Mouse (Mus musculus): ENCODE data around the gene Hhatl. TPM values are rescaled to one million over a fixed set of nuclear protein-coding genes. Genes with fewer than 3 reads are reported as not detected.
A peak's percentile ranks its signal among the peaks of the same experiment; 100 is the strongest.

Hhatl gene
- polyA plus RNA-seq, 1 experiment, result not detected

GRCm38 (mm10) chr9:121761091-121761665, 31.1 kb downstream of the Hhatl start:
- TF ChIP-seq FLI1 (IDR thresholded peaks at IDR 0.05; ENCODE audit: low read length) (no peak), GATA1 (IDR thresholded peaks at IDR 0.05; ENCODE audit: borderline replicate concordance, low read length) (no peak)
- H3K36me3 ChIP-seq (replicated peaks; ENCODE audit: low read length), result peaks cover 22% of the 10 kb centered on the region
- H3K4me3 ChIP-seq (replicated peaks), result peak overlapping the region; percentile 33
- peaks cover 46% of the 10 kb centered on the region for H3K4me1 ChIP-seq
- peaks cover 81% of the 10 kb centered on the region for H3K27me3 ChIP-seq (replicated peaks)
- H3K9me3 ChIP-seq, result no peaks in the 10 kb centered on the region

GRCm38 (mm10) chr9:121760271-121761090, 31.8 kb downstream of the Hhatl start:
- Histone ChIP-seq H3K36me3 (replicated peaks; ENCODE audit: low read length) (peaks cover 29% of the 10 kb centered on the region), H3K27me3 (replicated peaks) (peaks cover 76% of the 10 kb centered on the region), H3K4me3 (replicated peaks) (peak overlapping the region; percentile 91), H3K9me3 (no peaks in the 10 kb centered on the region), H3K4me1 (peaks cover 50% of the 10 kb centered on the region)
- TF ChIP-seq GATA1 (IDR thresholded peaks at IDR 0.05; ENCODE audit: borderline replicate concordance, low read length) (no peak), FLI1 (IDR thresholded peaks at IDR 0.05; ENCODE audit: low read length) (no peak)

- no peaks in the 10 kb centered on the region for H3K9me3 ChIP-seq
- peak within 1 kb of the TSS; percentile 91 for H3K4me3 ChIP-seq (replicated peaks)
- H3K36me3 ChIP-seq (replicated peaks; ENCODE audit: low read length), result peaks cover 40% of the 10 kb centered on the region
- peaks cover 65% of the 10 kb centered on the region for H3K27me3 ChIP-seq (replicated peaks)
- TF ChIP-seq GATA1 (IDR thresholded peaks at IDR 0.05; ENCODE audit: borderline replicate concordance, low read length) (no peak), FLI1 (IDR thresholded peaks at IDR 0.05; ENCODE audit: low read length) (no peak)
- peaks cover 55% of the 10 kb centered on the region for H3K4me1 ChIP-seq
These were observed 32.9 kb downstream of the Hhatl start, which contains the start of gene Zfp651 for GRCm38 (mm10) chr9:121759091-121760081. TSS of gene Zfp651 (plus strand) at chr9:121759330.

- TF ChIP-seq FLI1 (IDR thresholded peaks at IDR 0.05; ENCODE audit: low read length) (no peak), GATA1 (IDR thresholded peaks at IDR 0.05; ENCODE audit: borderline replicate concordance, low read length) (no peak)
- peak overlapping the region; percentile 44 for H3K4me3 ChIP-seq (replicated peaks)
- H3K9me3 ChIP-seq, result no peaks in the 10 kb centered on the region
- H3K4me1 ChIP-seq, result peaks cover 55% of the 10 kb centered on the region
- H3K36me3 ChIP-seq (replicated peaks; ENCODE audit: low read length), result peaks cover 53% of the 10 kb centered on the region
- peaks cover 53% of the 10 kb centered on the region for H3K27me3 ChIP-seq (replicated peaks)
These were observed 34.2 kb downstream of the Hhatl start for GRCm38 (mm10) chr9:121757835-121758814.

- Histone ChIP-seq H3K4me1 (peaks cover 55% of the 10 kb centered on the region), H3K9me3 (no peaks in the 10 kb centered on the region), H3K36me3 (replicated peaks; ENCODE audit: low read length) (peaks cover 59% of the 10 kb centered on the region), H3K27me3 (replicated peaks) (peaks cover 46% of the 10 kb centered on the region), H3K4me3 (replicated peaks) (no peak overlapping the region)
- no peak for TF ChIP-seq GATA1 (IDR thresholded peaks at IDR 0.05; ENCODE audit: borderline replicate concordance, low read length)
These were observed 34.9 kb downstream of the Hhatl start for GRCm38 (mm10) chr9:121757432-121757831.

GRCm38 (mm10) chr9:121756785-121757184, 35.5 kb downstream of the Hhatl start:
- H3K27me3 ChIP-seq (replicated peaks), result peaks cover 39% of the 10 kb centered on the region
- no peak overlapping the region for H3K4me3 ChIP-seq (replicated peaks)
- TF ChIP-seq FLI1 (IDR thresholded peaks at IDR 0.05; ENCODE audit: low read length) (no peak), GATA1 (IDR thresholded peaks at IDR 0.05; ENCODE audit: borderline replicate concordance, low read length) (no peak)
- H3K9me3 ChIP-seq, result no peaks in the 10 kb centered on the region
- peaks cover 66% of the 10 kb centered on the region for H3K36me3 ChIP-seq (replicated peaks; ENCODE audit: low read length)
- peaks cover 55% of the 10 kb centered on the region for H3K4me1 ChIP-seq

- Histone ChIP-seq H3K4me3 (replicated peaks) (no peak overlapping the region), H3K36me3 (replicated peaks; ENCODE audit: low read length) (peaks cover 88% of the 10 kb centered on the region), H3K4me1 (peaks cover 40% of the 10 kb centered on the region), H3K27me3 (replicated peaks) (peaks cover 18% of the 10 kb centered on the region), H3K9me3 (no peaks in the 10 kb centered on the region)
- no peak for TF ChIP-seq FLI1 (IDR thresholded peaks at IDR 0.05; ENCODE audit: low read length)
- no peak for TF ChIP-seq GATA1 (IDR thresholded peaks at IDR 0.05; ENCODE audit: borderline replicate concordance, low read length)
These were observed 37.7 kb downstream of the Hhatl start for GRCm38 (mm10) chr9:121754624-121755023.

- Histone ChIP-seq H3K4me1 (peaks cover 21% of the 10 kb centered on the region), H3K36me3 (replicated peaks; ENCODE audit: low read length) (peaks cover 97% of the 10 kb centered on the region), H3K27me3 (replicated peaks) (no peaks in the 10 kb centered on the region), H3K9me3 (no peaks in the 10 kb centered on the region), H3K4me3 (replicated peaks) (no peak overlapping the region)
- TF ChIP-seq GATA1 (IDR thresholded peaks at IDR 0.05; ENCODE audit: borderline replicate concordance, low read length) (no peak), FLI1 (IDR thresholded peaks at IDR 0.05; ENCODE audit: low read length) (no peak)
These were observed 39.5 kb downstream of the Hhatl start for GRCm38 (mm10) chr9:121752774-121753173.

All from megakaryocyte, embryonic 14.5 days (primary cell).